Mouse (Mus musculus): ENCODE measurements around the gene Got1.
A peak's percentile ranks its signal among the peaks of the same experiment; 100 is the strongest.

Got1 gene

DNA sequence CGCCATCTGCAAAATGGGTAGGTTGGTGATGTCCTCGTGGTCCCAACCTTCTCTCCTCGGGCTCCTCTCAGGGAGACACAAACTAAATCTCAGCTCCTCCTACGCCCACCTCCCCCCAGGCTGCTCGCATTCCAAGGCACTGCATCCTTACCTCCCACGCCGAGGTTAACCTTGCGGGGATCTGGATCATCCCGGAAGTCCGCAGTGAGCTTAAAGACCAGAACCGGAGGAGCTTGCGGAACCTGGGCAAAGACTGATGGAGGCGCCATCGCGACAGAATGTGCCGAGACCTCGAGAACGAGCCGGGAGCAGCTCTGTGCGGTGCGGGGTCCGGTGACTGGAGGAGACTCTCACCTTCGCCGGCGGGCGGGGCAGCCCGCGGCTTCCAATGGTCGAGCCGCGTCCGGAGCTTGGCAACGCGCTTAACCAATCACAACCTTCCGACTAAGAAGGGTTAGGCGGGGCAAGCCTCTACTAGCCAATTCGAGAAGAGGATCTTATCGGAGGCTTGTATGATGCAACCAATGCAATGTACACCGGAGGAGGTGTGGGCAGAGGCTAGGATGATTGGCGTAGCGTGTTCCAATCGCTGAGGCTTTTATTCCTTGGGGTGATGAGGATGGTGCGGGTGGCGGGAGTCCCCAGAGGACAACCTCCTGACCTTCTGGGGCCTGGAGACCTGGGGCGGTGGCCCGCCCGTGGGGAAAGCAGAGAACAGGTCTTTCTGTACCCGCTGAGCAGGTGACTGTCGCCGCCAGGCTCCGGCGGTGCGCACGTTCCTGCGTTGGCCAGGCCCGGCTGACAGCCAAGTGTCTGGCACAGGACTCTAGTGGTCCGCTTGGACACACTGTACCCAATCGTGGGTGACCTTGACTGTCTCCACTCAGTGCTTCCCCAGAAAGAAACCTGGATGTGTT is at the start of gene Got1:
TSS of gene Got1 (minus strand) at position 419 of the 917 bp plus-strand sequence.
- peak; percentile 92 for DNase-seq (ENCODE audit: low read depth in 2 of 2, low spot score in 2 of 2)

DNA sequence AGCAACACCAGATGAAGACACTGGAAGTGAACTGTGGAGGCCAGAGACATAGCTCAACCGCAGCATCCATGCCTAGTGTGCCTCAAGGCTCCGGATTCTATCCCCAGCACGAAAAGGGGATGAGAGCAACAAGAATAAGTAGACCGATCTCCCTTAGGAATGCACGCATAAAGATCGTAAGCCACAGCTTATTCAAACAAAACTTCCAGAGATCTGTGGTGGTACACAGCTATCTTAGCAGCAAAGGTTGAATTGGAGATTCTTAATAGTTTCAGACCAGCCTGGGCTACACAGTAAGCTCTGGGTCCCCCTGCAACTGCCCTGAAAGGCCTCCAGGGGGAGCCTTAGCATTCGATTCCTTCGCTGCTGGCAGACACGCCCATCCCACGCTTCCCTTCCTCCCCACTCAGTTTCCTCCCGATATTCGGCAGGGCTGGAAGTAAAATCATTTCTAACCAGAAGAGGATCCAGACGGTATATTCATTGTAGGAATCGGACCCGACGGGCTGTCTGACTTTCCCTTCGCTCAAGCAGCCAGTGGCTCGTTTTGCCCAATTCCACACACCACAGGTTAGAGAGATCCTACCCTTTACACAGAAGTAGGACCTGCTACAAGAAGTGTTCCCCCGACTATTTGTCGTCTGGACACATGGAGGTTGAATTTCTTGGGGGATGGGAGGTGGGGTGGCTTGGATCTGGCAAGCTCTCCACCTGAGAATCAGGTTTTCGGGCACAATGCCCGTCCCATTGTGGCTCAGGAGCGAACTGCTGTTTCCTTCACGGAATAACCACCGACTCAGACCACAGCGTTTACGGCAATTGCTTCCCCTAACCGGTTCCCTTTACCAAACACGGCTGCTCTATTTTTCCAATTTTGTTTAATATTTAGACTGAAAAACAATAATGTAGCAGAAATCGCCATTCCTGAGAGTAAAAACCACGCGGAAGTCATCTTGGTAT is 46.7 kb upstream of the Got1 start:
- peak; percentile 42 to 63 for DNase-seq (ENCODE audit: low read depth in 2 of 2, low spot score in 2 of 2)

DNA sequence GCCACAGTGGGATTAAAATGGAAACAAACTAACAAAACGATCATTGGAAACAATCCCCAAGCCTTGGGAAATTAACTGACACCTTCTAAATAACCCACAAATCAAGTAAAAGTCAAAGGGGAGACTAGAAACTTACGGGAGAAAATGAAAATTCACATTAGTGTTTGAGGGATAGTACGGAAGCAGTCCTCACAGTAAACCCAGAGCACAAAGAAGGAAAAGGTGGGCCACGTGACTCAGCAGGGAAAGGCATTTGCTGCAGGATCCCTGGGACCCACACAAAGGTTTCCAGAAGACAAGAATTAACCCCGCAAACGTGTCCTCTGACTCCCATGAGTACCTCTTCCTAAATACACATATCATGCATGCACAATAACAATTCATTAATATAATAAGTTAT is 44.7 kb upstream of the Got1 start:
- no peak for DNase-seq (ENCODE audit: low read depth in 2 of 2, low spot score in 2 of 2)

DNA sequence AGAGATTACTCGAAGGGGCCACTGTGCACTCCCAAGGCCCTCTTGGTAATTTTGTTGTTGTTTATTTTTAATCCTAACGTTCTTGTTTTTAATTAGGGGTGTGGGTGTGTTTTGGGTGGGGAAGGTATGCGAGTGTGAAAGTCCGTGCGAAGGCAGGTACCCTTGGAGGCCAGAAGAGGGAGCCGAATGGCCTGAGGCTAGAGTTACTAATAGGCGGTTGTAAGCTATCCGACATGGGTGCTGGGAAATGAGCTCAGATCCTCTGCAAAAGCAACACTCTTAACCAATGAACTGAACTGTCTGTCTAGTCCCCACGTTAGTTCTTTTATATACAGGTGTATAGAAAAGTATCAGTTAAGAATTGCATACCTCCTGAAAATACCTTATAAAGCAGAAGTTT is 43.9 kb upstream of the Got1 start:
- DNase-seq (ENCODE audit: low read depth in 2 of 2, low spot score in 2 of 2): no peak

DNA sequence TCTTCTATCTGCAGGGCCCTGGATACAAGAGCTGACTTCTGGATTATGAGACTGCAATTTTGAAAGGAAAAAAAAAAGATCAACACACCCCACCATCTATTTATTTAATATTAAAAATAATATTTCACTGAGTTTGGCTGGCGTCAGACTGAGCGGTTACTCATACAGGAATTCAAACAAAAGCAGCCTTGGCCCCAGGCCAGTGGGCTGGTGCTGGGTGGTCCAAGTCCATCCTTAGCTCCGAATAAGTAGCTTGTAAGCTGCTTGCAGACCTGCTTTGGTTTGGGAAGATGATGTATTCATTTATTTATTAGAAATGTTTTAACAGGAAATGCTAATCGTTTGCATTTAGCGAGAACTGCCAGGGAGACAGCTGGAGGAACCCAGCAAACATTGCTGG is 38.8 kb upstream of the Got1 start:
- DNase-seq (ENCODE audit: low read depth in 2 of 2, low spot score in 2 of 2): no peak

DNA sequence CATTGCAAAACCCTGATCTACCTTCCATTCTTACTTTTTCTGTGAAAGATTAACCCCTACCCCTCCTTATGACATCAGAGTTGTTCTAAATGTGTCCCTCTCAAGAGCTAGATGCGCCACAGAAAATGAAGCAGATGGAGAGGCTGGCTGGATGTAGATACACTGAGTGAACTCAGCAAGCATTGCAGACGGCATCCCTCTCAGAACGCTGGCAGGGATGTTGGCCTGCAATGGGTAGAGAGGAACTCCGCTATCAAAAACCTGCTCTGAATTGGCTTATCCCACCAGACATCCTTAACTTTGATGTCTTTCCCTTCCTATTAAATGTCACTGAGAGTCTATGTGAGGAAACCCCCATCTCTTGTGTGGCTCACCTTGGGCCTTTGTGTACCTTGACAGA is 37.4 kb upstream of the Got1 start:
- no peak for DNase-seq (ENCODE audit: low read depth in 2 of 2, low spot score in 2 of 2)

DNA sequence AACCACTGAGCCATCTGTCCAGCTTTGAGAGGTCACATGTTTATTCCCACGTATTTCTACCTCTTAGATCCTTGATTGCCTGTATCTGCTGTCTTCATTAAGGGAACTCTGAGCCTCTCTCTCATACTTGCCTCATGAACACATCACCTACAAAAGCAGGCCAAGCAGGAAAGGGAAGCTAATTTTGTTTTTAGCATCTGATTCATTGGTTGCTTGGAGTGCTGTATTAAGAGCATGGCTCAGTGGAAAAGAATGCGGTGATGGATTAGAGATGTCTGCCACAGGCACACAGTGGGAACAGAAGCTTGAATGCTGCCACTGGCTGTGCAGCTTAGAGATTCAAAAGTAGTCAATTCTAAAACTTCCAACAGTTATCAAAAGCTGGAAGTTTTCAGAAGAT is 35.8 kb upstream of the Got1 start:
- no peak for DNase-seq (ENCODE audit: low read depth in 2 of 2, low spot score in 2 of 2)

DNA sequence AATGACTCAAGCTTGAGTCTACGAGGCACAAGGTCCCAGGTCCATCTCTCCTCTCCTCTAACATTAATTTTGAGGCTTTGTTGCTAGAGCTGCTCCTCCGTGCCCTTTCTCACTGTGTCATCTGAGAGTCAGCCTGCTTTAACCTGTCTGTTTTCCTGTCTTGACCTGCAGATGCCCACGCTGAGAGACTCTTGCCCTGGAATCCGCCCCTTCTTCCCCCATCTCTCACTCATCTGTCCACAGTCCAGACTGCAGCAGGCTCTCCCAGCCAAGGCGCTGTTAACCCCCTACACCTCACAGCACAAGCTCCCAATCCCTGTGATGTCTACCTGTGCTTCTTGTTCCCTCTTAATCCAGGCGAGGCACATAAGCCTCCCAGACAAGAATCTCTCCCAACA is 27.1 kb upstream of the Got1 start:
- DNase-seq (ENCODE audit: low read depth in 2 of 2, low spot score in 2 of 2): no peak

DNA sequence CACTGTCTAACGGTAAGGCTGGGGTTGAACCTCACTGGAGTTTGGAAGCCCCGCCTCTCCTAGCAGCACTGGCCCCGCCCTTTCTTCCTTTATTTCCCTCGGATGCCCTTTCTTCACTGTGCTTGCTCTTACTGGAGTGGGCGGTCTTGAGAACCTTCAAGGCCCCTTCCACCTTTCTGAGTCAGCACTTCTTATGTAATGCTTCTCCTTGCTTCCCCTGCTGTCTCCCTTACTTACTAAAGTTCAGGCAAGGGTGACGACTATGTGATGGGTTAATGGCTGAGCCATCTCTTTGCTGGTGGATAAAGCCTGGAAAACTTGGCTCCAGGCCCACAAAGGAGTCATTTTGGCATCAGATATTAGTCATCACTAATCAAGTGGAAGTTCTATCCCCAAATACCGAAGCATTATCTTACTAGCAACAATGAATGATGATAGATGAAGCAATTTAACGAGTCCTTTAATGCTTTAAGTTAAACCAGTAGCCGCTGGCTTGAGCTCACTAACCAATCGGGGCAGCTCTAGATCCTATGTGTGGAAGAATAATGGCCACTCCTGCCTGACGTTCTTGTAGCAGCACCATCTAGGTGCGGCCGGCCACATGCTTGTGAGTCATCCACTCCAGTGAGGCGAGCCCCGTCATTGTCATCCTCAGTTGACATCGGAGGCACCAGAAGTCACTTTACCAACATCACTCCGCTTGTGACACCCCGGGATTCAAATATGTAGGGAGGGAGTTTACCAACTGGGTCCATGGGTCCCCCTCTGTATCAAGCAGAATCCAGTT is 26.5 kb upstream of the Got1 start:
- no peak for DNase-seq (ENCODE audit: low read depth in 2 of 2, low spot score in 2 of 2)

DNA sequence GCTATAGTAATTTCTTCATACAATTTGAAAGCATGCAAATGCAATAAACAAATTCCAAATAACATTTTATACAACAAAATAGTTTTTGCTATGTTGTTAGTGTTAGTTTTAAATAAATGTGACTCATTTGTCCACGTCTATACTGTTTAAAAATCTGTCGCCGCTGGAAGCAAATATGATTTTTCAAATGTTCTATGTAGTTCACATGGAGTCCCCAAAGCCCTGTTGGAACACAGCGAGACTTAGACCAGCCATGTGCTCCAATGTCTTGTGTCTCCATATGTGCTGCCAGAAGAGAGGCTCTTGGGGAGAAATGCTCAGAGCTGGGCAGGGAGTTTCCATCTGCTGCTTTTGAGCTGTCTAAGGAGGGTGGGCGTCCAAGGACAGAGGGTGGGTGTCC is 23.7 kb upstream of the Got1 start:
- DNase-seq (ENCODE audit: low read depth in 2 of 2, low spot score in 2 of 2): no peak

DNA sequence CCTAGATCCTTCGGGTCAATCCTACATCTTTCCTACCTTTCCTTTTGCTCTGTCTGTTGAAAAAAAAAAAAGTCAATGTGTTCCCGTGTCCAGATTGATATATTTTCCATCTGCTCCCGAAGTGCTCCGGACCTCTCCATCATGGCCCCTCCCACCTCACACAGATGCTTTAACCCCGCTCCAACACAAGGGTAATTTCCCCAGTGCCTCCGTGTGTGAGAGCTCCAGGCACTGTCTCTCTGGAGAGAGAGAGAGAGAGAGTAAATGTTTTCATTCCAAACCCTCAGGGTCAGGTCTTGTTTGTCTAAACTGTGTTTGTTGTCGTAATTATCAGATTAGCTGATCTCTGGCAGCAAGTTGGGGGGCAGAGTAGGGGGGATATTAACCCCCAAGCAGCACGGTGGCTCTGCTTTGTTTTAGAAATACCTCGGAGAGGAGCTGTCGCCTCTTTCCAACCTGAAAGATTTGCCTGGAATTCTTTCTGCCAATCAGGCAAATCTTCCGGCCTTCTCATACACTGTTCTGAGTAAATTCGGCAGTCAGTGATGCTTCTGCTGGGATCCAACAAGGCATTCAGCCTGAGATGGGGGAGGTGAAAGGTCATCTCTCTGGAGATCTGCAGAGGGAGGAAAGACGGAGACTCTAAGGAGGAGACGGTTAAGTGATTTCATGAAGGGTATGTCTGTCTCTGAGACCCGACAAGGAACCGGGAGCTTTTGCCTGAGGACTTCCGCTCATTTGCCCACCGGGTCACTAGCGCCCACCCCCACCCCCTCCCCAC is 22.1 kb upstream of the Got1 start:
- DNase-seq (ENCODE audit: low read depth in 2 of 2, low spot score in 2 of 2): no peak

DNA sequence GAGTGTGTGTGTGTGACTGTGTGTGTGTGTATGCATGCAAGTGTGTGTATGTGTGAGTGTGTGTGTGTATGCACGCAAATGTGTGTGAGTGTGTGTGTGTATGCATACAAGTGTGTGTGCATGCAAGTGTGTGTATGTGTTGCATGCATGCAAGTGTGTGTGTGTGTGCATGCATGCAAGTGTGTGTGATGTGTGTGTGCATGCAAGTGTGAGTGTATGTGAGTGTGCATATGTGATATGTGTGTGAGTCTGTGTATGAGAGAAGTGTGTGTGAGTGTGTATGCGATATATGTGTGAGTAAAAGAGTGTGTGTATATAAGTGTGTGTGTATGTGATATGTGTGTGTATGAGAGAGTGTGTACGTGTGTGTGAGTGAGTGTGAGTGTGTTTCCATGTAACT is 11.0 kb upstream of the Got1 start:
- no peak for DNase-seq (ENCODE audit: low read depth in 2 of 2, low spot score in 2 of 2)

DNA sequence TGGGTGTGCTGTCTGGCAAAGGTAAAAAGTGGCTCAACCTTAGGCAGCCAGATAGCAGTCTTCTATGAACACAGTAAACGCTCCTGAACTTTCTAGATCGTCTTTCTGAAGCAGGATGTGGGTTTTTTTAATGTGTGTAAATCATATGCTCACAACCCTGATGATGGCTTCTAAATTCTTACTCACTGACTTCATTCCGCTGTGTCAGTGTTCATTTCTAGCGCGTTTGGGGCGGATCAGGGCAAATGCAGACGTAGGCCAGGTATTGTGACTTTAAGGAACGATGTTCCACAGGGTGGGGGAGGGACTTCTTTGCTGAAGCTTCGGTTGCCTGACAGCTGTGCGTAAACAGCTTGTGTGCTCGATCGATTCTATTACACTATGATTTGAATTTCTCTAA is 6.5 kb upstream of the Got1 start:
- DNase-seq (ENCODE audit: low read depth in 2 of 2, low spot score in 2 of 2): peak; percentile 56 to 72

DNA sequence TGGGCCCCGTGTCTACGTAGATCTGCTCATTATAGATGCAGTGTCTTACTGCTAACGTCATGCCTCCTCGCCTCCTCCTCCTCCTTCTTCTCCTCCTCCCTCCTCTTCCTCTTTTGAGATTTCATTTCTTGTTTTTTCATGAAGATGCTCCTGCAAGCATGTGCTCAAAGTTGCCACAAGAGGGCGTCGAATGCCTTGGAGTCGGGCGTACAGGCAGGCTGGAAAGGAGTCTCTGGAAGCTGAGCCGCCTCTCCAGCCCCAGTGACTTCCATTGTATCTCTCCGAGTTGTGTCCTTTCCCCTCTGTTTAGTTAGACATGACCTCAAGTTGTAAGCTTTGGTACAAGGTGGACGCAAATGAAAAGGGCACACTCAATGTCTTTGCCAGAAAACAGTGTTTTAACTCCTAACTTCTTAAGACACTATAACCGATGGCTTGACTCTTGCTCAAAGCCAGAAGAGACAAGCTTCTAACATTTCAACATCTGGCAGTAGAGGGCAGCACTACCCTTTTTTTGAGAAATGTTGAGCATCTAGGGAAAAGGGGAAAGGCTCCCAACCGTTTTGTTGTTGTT is 5.9 kb upstream of the Got1 start:
- peak; percentile 39 to 65 for DNase-seq (ENCODE audit: low read depth in 2 of 2, low spot score in 2 of 2)

DNA sequence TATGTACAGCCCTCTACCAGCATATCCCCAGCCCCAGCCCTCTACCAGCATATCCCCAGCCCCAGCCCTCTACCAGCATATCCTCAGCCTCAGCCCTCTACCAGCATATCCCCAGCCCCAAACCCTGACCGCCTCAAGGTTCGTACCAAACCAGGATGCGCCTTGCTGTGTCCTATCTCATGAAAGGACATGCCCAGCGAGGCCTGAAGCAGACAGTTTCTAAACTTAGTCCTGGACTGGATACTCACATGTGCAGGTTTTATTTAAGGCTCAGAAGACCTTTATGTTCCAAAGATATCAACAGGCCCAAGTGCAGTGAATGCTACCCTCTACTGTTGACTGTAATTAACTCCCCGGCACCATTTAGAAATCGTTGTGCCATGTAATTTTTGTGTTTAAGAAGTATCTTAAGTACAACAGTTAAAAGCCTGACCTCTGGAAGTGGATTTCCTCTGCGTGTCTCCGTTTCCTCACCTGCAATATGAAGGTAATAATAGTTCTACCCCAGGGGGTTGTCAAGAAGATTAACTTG is 3.7 kb upstream of the Got1 start:
- DNase-seq (ENCODE audit: low read depth in 2 of 2, low spot score in 2 of 2): no peak

DNA sequence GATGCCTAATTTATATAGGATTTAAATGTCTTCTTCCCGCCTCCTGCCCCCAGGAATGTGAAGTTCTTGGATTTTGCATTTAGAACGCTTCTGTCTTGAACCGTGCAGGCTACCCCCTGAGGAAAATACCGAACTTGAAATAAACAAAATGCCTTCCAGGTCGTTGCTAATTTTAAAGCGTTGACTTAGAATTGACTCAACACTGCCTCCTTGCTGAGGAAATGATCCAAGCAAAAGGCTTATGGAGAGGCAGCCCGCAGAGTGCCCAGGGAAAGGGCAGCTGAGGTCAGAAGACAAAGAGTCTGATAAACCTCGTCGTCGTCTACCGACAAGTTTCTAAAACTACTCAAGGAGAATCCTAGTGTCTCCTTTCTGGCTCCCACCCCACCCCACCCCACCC is 2.7 kb upstream of the Got1 start:
- no peak for DNase-seq (ENCODE audit: low read depth in 2 of 2, low spot score in 2 of 2)

DNA sequence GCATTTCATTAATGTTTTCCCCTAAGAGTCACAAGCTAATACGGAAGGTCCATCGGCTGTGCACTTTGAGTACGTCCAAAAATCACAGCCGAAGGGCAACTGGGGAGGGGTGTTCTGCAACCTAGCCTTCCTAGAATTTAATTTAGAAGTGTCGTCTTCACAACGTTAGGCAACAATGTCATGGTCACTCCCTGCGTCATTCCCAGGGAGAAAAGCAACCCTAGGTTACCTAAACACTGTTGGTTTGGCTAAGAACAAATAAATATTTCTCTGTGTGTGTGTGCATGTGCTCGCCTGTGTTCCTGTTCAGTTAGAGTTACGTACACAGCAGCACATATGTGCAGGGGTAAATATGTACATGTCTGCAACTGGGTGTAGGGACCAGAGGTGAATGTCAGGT is 1.6 kb upstream of the Got1 start:
- DNase-seq (ENCODE audit: low read depth in 2 of 2, low spot score in 2 of 2): no peak

DNA sequence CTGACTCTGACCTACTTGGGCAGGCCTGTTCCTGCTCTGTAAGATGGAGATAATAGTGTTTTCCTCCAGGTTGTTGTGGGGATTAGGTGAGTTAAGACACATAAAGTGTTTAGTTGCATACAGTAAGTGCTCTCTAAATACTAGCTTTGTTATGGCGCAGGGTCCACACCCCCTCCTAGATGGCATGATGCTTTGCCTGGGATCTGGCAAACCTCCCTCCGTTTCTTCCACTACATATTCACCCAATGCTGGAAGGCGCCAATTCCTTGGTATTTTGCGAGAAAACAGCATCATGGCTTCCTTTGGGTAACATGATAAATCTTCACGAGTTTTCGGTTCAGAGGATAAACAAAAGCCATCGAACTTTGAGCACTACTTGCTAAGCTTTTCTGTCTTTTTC is 1.2 kb upstream of the Got1 start:
- no peak for DNase-seq (ENCODE audit: low read depth in 2 of 2, low spot score in 2 of 2)

DNA sequence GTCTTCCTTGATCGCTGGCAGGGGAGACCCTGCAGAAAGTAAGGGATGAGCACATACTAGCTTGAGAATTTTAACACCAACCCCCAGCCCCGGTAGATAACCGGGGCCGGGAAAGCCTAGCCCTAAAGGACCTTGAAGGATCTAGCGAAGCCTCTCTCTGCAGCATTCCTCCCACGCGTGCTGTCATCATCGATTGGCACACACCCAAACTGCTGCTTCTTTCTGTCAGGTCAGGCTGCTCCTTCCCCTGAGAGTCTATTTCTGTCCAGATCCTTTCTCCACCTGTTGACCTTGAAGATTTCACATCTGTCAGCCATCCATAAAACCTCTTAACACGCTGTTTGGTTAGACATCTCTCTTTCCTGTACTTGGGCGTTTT is 688 bp upstream of the Got1 start:
- no peak for DNase-seq (ENCODE audit: low read depth in 2 of 2, low spot score in 2 of 2)

DNA sequence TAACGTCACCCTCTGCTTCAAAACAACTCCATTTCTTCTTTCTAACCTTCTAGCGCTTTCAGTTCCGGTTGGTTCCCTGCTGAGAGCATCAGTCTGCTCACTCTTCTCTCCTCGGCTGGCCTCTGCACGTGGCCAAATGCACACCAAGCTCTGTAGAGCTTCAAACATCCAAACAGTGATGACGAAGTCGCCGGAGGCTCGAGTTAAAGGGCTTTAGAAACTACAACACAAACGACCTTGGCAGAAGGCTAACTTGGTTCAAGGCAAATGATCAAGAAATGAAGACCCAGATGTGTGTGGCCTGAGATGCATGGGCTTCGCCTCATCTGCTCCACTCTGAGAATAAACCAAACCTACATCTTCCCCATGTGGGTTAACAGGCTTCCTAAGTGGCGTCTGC is 854 bp downstream of the Got1 start:
- DNase-seq (ENCODE audit: low read depth in 2 of 2, low spot score in 2 of 2): peak; percentile 65 to 69

All from CD8-positive naive resting alpha-beta T cell, adult 2 months (primary cell).